Mouse (Mus musculus): ENCODE measurements around the gene Flot2.

Gene Flot2

GRCm38 (mm10) chr11:78102958-78103747 lies 65.4 kb downstream of the Flot2 start:
- DNase-seq (ENCODE audit: low spot score): no peak

DNA sequence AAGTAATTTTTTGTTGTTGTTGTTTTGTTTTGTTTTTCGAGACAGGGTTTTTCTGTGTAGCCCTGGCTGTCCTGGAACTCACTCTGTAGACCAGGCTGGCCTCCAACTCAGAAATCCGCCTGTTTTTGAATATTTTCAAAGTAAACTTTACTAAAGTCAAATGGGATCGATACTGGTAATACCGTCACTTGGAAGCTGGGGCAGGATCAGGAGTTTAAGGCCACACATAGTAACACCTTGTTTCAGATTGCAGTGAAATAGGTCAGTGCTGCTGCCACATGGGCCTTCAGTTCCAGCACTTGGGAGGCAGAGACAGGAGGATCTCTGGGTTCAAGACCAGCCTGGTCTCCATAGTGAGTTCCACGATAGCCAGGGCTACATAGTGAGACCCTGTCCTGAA lies 66.8 kb downstream of the Flot2 start:
- DNase-seq (ENCODE audit: low spot score): no peak
